Mouse (Mus musculus): Measurements from ENCODE around the gene Them7. TPM values are rescaled to one million over a fixed set of nuclear protein-coding genes. Genes with fewer than 3 reads are reported as not detected.
A peak's percentile ranks its signal among the peaks of the same experiment; 100 is the strongest.

Them7 gene
- total RNA-seq, 2 experiments from 2014 or later = not detected

DNA sequence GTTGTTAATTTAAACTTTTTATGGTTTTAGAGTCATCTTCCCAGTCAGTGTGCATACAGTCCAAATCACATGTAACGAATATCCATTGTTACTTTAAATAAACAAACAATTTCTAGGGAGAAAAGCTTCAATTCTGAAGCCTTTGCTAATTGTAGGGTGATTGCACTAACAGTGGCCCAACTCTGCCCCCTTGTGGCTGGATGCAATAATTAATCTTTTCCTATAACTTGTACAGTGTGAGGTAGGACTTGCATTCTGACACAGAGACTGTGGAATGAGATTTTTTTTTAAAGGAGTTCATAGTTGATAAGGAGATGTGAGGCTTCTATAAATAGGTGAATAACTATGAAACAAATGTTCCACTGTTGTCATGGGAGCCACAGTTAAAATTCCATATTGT is 6.2 kb downstream of the Them7 start:
- intact Hi-C loops (cut with DNase I) = loop anchor here (5.0 kb wide), 2 partner anchors 343 to 543 kb away; no protein-coding TSS in a partner anchor
- peak; percentile 52 to 55 for DNase-seq (ENCODE audit: extremely low spot score in 1 of 2, low spot score in 2 of 2)

GRCm38 (mm10) chr2:105232386-105232785 is 8.3 kb downstream of the Them7 start:
- DNase-seq (ENCODE audit: extremely low spot score in 1 of 2, low spot score in 2 of 2) = no peak
- intact Hi-C loops (cut with DNase I) = loop anchor here (5.0 kb wide), 2 partner anchors 345 to 545 kb away; no protein-coding TSS in a partner anchor

DNA sequence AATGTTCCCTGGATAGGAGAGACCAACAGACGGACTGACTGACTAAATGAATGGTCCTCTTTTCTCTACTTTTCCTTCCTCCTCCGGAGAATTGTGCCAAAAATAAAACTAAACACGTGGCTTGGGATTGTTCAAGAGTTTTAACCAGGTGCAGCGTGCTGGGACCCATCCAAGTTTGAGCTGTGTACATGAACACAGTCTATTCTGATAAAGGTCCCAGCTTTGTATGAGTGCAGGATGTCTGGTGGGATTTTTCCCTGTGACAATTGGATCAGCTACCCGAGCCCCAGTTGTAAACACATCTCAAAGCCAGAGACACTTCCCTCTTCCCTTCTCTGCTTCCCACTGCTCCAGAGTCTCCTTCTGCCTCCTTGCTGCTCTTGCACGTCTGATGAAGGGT is 10.2 kb downstream of the Them7 start:
- no peak for DNase-seq (ENCODE audit: extremely low spot score in 1 of 2, low spot score in 2 of 2)
- intact Hi-C loops (cut with DNase I) = loop anchor here (5.0 kb wide), 2 partner anchors 347 to 547 kb away; no protein-coding TSS in a partner anchor

GRCm38 (mm10) chr2:105235380-105236115 is 11.4 kb downstream of the Them7 start:
- DNase-seq (ENCODE audit: extremely low spot score in 1 of 2, low spot score in 2 of 2) = no peak
- intact Hi-C loops (cut with DNase I) = no loop called here

DNA sequence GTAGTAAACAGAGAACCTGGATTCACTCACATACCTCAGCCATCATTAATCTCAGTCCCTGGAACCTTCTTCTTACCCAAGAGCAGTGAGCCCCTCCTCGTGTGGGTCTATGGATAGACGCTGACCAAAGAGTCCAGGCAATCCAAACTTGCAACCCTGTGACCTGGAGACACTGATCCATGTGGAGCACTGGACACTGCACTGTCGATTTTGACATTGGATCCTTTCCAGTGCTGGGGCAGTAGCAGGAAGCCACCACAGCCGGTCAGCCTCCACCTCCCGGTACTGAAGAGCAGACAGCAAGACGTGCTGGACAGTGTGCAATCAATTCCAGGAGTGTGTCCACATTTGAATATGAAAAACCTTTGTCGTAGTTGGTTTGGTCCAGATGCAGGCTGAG is 13.3 kb downstream of the Them7 start:
- intact Hi-C loops (cut with DNase I) = no loop called here
- DNase-seq (ENCODE audit: extremely low spot score in 1 of 2, low spot score in 2 of 2) = no peak

- intact Hi-C loops (cut with DNase I) = no loop called here
- DNase-seq (ENCODE audit: extremely low spot score in 1 of 2, low spot score in 2 of 2) = no peak
Observed at GRCm38 (mm10) chr2:105237841-105238240, 13.7 kb downstream of the Them7 start.

DNA sequence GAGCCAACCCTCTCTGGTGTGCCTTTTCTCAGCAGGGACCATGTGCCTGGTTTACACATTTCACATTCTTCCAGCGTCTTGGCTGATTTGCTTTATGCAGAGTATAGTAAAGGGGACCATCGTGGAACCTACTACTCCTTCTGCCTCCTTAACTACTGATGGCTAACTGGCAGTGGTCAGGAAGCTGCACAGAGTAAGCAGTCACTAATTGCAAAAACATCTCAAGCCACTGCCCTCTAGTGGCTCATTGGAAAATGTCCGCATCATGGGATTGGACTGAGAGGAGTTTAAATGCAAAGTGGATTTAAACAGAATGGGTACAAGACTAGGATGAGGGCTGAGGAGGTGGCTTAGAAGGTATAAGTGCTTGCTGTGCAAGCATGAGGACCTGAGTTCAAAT is 14.7 kb downstream of the Them7 start:
- peak in 1 of 2 experiments; percentile 23 for DNase-seq (ENCODE audit: extremely low spot score in 1 of 2, low spot score in 2 of 2)
- intact Hi-C loops (cut with DNase I) = no loop called here

- no peak for DNase-seq (ENCODE audit: extremely low spot score in 1 of 2, low spot score in 2 of 2)
- intact Hi-C loops (cut with DNase I) = no loop called here
Observed at GRCm38 (mm10) chr2:105240631-105241030, 16.5 kb downstream of the Them7 start.

DNA sequence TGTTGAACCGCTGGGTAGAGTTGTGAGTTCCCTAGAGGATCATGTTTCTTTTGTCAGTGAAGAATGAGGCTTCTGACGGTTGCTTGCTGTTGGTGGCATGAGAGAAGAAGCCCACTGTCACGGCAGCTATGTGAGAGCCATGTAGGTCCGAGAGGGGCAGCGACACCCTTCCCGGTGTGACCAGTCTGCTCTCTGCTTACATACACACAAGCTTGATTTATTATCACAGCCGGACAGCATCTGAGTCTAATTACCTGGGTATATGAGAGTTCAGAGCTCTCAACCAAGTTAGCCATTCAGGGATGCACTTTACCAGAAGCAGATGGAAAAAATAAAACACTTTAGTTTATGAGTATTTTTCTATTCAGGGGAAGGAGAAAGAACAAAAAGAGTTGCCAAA is 18.8 kb downstream of the Them7 start:
- DNase-seq (ENCODE audit: extremely low spot score in 1 of 2, low spot score in 2 of 2) = no peak
- intact Hi-C loops (cut with DNase I) = no loop called here

DNA sequence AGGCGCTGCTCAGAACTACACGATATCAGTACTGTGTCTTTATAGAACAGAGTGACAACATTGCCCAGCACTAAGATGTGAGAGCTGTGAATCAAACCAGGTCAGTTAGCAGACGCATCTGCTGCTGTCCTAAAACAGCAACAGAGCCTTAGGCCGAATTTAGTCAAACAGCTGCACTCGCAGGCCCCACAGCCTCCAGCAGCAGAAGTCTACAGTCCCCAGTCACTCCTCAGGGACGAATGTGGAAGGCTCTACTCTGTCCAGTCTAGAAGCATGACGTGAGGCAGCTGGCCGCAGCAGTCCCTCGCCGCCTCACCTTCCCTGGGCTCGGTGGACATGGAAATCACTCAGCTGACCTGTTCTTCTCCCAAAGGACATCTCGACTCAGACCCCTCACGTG is 20.6 kb downstream of the Them7 start:
- no peak for DNase-seq (ENCODE audit: extremely low spot score in 1 of 2, low spot score in 2 of 2)
- intact Hi-C loops (cut with DNase I) = no loop called here

DNA sequence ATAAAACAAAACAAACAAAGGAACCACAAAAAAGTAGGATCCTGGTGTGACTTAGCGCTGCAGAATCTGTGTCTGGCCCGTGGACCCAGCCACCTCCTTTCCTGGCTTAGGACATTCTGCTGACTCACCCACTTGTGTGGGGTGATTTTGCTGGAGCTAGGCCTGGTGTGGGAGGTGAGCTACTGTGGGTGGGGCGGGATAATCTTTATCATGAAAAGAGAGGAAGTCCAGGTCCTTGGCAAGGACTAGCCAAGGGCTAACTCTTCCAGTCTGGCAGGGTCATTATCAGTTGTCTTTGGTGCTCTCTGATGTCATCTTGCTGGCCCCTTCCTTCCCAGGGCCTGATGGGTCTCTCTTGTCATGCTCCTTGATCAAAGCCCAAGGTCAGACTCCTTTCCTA is 27.9 kb downstream of the Them7 start:
- intact Hi-C loops (cut with DNase I) = loop anchor here (10.0 kb wide), 2 partner anchors 173 to 943 kb away; no protein-coding TSS in a partner anchor
- no peak for DNase-seq (ENCODE audit: extremely low spot score in 1 of 2, low spot score in 2 of 2)

GRCm38 (mm10) chr2:105252824-105253223 is 28.7 kb downstream of the Them7 start:
- intact Hi-C loops (cut with DNase I) = loop anchor here (10.0 kb wide), 2 partner anchors 172 to 942 kb away; no protein-coding TSS in a partner anchor
- no peak for DNase-seq (ENCODE audit: extremely low spot score in 1 of 2, low spot score in 2 of 2)

DNA sequence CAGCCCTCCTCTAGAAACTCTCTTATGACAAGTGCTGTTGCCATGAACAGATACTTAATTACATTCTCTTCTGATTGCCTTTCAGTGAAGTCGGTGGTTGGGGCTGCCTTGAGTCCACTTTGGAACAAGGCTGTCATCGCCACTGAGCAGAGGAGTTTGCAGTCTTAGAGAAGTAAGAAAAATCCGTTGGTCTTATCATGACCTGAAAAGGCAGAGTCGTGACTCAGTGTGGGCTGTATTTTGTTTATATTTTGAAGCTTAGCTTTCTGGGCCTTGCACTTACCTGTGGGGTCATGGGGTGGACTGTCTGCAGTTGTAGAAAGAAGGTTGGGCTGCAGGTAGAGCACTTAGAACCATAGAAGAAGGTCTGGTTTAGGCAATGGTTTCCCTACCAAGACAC is 31.3 kb downstream of the Them7 start:
- DNase-seq (ENCODE audit: extremely low spot score in 1 of 2, low spot score in 2 of 2) = no peak
- intact Hi-C loops (cut with DNase I) = loop anchor here (10.0 kb wide), 2 partner anchors 169 to 939 kb away; no protein-coding TSS in a partner anchor

GRCm38 (mm10) chr2:105256427-105257071 is 32.4 kb downstream of the Them7 start:
- DNase-seq (ENCODE audit: extremely low spot score in 1 of 2, low spot score in 2 of 2) = peak in 1 of 2 experiments; percentile 20
- intact Hi-C loops (cut with DNase I) = loop anchor here (10.0 kb wide), 2 partner anchors 168 to 938 kb away; no protein-coding TSS in a partner anchor

DNA sequence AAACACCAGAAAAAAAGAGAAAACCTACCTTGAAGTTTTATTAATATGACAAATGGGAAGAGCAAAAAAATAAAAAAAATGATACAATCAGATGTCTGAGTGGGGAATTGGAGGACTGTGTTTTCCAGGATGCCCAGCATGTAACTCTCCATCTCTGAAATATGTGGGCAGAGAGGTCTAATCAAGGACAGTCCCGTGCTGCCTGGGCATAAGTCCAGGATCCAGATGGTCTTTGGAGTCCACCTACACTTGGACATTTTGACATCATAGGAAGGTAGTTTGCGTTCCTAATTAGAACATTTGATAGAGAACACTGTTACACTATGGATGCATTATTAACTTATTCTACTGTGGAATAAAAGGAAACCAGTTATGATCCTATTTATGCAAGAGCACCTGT is 33.3 kb downstream of the Them7 start:
- DNase-seq (ENCODE audit: extremely low spot score in 1 of 2, low spot score in 2 of 2) = no peak
- intact Hi-C loops (cut with DNase I) = loop anchor here (10.0 kb wide), 2 partner anchors 167 to 937 kb away; no protein-coding TSS in a partner anchor

GRCm38 (mm10) chr2:105261335-105261734 is 37.2 kb downstream of the Them7 start:
- intact Hi-C loops (cut with DNase I) = no loop called here
- no peak for DNase-seq (ENCODE audit: extremely low spot score in 1 of 2, low spot score in 2 of 2)

DNA sequence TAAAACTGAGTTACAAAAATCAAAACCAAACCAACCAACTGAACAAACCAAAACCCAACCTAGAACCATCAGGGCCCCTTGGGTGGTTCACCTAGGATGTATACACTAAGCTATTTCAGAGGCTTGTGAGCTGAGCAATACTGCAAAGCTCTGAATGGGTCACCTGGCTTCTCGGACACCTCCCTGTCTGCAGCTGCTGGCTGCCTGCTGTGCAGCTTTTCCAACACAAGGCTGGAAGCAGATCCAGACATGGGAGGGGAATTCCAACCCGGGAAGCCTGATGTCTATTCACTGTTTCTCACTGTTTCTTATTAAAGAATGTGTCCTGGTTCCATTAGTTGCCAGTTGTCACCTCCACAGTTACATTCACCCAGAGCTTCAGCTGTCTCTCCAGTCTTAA is 39.1 kb downstream of the Them7 start:
- intact Hi-C loops (cut with DNase I) = no loop called here
- DNase-seq (ENCODE audit: extremely low spot score in 1 of 2, low spot score in 2 of 2) = no peak

DNA sequence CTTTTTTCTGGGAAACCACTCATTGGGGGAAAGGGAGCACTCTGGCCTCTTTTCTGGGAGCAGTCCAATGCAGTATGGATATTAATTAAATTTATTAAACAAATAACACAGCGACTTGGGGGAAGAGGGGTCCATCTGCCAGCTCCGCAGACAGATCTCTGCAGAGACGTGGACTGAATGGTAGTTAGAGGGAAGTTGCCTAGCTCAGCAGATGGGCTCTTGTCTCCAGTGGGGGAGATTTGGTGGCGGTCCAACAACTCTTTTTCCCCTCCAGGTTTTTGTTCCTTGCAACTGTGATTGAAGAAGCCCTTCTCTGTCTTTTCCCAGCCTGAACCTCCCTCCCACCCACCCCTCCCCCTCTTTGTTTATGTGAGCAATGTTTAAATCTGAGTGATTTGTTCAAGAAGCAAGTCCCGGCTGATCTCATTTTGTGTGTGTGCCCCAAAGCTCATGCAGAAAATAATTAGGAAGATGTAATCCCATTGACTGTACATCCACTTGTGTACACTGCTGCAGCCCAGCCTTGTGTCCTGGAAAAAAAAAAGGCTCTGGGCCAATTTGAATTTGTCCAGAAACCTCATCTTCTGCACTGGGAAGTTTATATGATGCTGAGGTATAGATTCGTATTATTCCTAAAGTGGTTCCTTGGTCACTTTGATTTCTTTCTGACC is 58.4 kb downstream of the Them7 start:
- intact Hi-C loops (cut with DNase I) = no loop called here
- DNase-seq (ENCODE audit: extremely low spot score in 1 of 2, low spot score in 2 of 2) = peak; percentile 39 to 58

DNA sequence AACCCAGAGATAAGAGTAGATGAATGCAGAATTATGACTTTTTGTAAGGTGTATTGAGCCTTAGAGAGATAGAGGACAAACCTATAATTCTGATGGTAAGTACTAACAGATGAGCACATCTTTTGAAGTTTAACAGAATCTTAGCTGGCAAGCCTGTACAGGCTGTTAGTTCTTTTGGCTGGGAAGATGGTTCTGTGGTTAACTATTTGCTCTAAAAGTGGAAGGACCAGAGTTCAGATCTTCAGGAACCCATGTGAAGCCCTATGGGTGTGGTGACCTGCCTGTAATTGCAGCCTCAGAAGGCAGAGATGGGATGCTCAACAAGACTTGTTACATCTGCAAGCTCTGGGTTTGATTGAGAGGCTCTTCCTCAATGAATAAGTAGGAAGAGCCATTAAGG is 59.7 kb downstream of the Them7 start:
- no peak for DNase-seq (ENCODE audit: extremely low spot score in 1 of 2, low spot score in 2 of 2)
- intact Hi-C loops (cut with DNase I) = no loop called here

Measured in left cerebral cortex, postnatal 10 days (tissue).